Mouse (Mus musculus) CH12.LX (cell line): ENCODE data around the gene Pbrm1. TPM values are rescaled to one million over a fixed set of nuclear protein-coding genes. Genes with fewer than 3 reads are reported as not detected.

Experiments
- DNase-seq: peaks from one replicate; pipeline ENCODE4 v3.0.0-alpha.2; 2013; ENCODE audit errors: extremely low read depth
- H3K27ac ChIP-seq: 2 replicates; pipeline ENCODE4 v1.5.1; 2012; ENCODE audit warnings: low read depth, mild to moderate bottlenecking, control low read depth, moderate library complexity; ENCODE audit not compliant: insufficient read depth
- H3K27me3 ChIP-seq: replicated peaks from 2 replicates; pipeline ENCODE3; 2012; ENCODE audit warnings: inconsistent platforms
- H3K36me3 ChIP-seq, 2 experiments: replicated peaks in 1 of 2; 2 replicates each; pipeline versions ENCODE3 to v1.6.1; 2012; ENCODE audit warnings: inconsistent platforms in 1 of 2, low read length in 1 of 2, mild to moderate bottlenecking in 1 of 2, mixed read lengths in 1 of 2, moderate library complexity in 1 of 2; ENCODE audit not compliant: control insufficient read depth in 1 of 2, insufficient read depth in 1 of 2
- H3K4me1 ChIP-seq, 2 experiments: 2 replicates each; pipeline ENCODE4 v1.6.1; 2012; ENCODE audit warnings: inconsistent platforms in 1 of 2, moderate library complexity in 1 of 2; ENCODE audit not compliant: insufficient read depth in 2 of 2, control insufficient read depth in 1 of 2
- H3K4me2 ChIP-seq: 2 replicates; pipeline ENCODE4 v1.6.1; 2012; ENCODE audit warnings: low read depth, mild to moderate bottlenecking, control low read depth; ENCODE audit not compliant: poor library complexity, insufficient read depth, severe bottlenecking
- H3K4me3 ChIP-seq, 3 experiments: fragments of 150-350 bp in 1 of 3; sonication (generic) in 1 of 3; replicated peaks in 1 of 3; 2 replicates each; pipeline versions ENCODE3 to v1.5.1; 2011 to 2012; ENCODE audit warnings: low read depth in 2 of 3, low read length in 2 of 3, mild to moderate bottlenecking in 2 of 3, moderate library complexity in 2 of 3, control low read depth in 1 of 3, improper control_type of control experiment in 1 of 3, inconsistent platforms in 1 of 3, mixed read lengths in 1 of 3; ENCODE audit not compliant: poor library complexity in 1 of 3
- H3K79me2 ChIP-seq: replicated peaks from 2 replicates; pipeline ENCODE4 v1.6.1; 2012; ENCODE audit warnings: mild to moderate bottlenecking, moderate library complexity; ENCODE audit not compliant: control insufficient read depth, poor library complexity, insufficient read depth, severe bottlenecking; ENCODE audit errors: extremely low read depth
- H3K9ac ChIP-seq: 2 replicates; pipeline ENCODE4 v1.6.1; 2012; ENCODE audit warnings: low read depth, mild to moderate bottlenecking, control low read depth, moderate library complexity; ENCODE audit not compliant: insufficient read depth
- H3K9me3 ChIP-seq: replicated peaks from 2 replicates; pipeline ENCODE3; 2012; ENCODE audit warnings: low read length, inconsistent platforms, mixed read lengths
- BHLHE40 ChIP-seq: IDR thresholded peaks from 2 replicates; pipeline ENCODE4 v1.6.1; 2011; ENCODE audit warnings: mild to moderate bottlenecking, low read depth, low read length, improper control_type of control experiment
- E2F4 ChIP-seq: IDR thresholded peaks from 2 replicates; pipeline ENCODE4 v1.6.1; 2011; ENCODE audit warnings: low read depth, low read length, improper control_type of control experiment; ENCODE audit not compliant: insufficient replicate concordance
- ELF1 ChIP-seq: IDR thresholded peaks from 2 replicates; pipeline ENCODE4 v1.6.1; 2014; ENCODE audit warnings: low read depth, mild to moderate bottlenecking, inconsistent platforms, low read length, improper control_type of control experiment
- EP300 ChIP-seq: IDR thresholded peaks from 2 replicates; pipeline ENCODE4 v1.6.1; 2011; ENCODE audit warnings: low read length, improper control_type of control experiment
- ETS1 ChIP-seq: conservative IDR thresholded peaks from 2 replicates; pipeline ENCODE4 v1.6.1; 2012; ENCODE audit warnings: low read depth, mild to moderate bottlenecking, inconsistent platforms, low read length, improper control_type of control experiment, moderate library complexity
- GABPA ChIP-seq: IDR thresholded peaks from 2 replicates; pipeline ENCODE4 v1.6.1; 2012; ENCODE audit warnings: low read depth, low read length, improper control_type of control experiment, inconsistent platforms; ENCODE audit not compliant: insufficient replicate concordance
- KAT2A ChIP-seq: IDR thresholded peaks from 2 replicates; pipeline ENCODE4 v1.6.1; 2012; ENCODE audit warnings: low read length, improper control_type of control experiment, inconsistent platforms; ENCODE audit not compliant: insufficient replicate concordance
- MAFK ChIP-seq: IDR thresholded peaks from 2 replicates; pipeline ENCODE4 v1.6.1; 2011; ENCODE audit warnings: low read length, improper control_type of control experiment; ENCODE audit not compliant: insufficient replicate concordance
- MEF2A ChIP-seq: IDR thresholded peaks from 2 replicates; pipeline ENCODE4 v1.6.1; 2014; ENCODE audit warnings: low read depth, mild to moderate bottlenecking, inconsistent platforms, low read length, improper control_type of control experiment, borderline replicate concordance
- MXI1 ChIP-seq: IDR thresholded peaks from 2 replicates; pipeline ENCODE4 v1.6.1; 2011; ENCODE audit warnings: mild to moderate bottlenecking, low read depth, low read length, improper control_type of control experiment
- NELFE ChIP-seq: IDR thresholded peaks from 2 replicates; pipeline ENCODE4 v1.6.1; 2011; ENCODE audit warnings: low read depth, low read length, improper control_type of control experiment
- PAX5 ChIP-seq: IDR thresholded peaks from 2 replicates; pipeline ENCODE4 v1.6.1; 2012; ENCODE audit warnings: low read length, inconsistent platforms, mixed read lengths
- POLR2A ChIP-seq: IDR thresholded peaks from 2 replicates; pipeline ENCODE4 v1.6.1; 2011; ENCODE audit warnings: low read depth, mild to moderate bottlenecking, improper control_type of control experiment, low read length
- POLR2AphosphoS2 ChIP-seq: IDR thresholded peaks from 2 replicates; pipeline ENCODE4 v1.6.1; 2011; ENCODE audit warnings: low read depth, low read length, improper control_type of control experiment
- RCOR1 ChIP-seq: conservative IDR thresholded peaks from 2 replicates; pipeline ENCODE4 v1.6.1; 2012; ENCODE audit warnings: low read depth, mild to moderate bottlenecking, inconsistent platforms, low read length, improper control_type of control experiment
- SMC3 ChIP-seq: IDR thresholded peaks from 2 replicates; pipeline ENCODE4 v1.6.1; 2011; ENCODE audit warnings: low read depth, low read length, improper control_type of control experiment
- TBP ChIP-seq: conservative IDR thresholded peaks from 2 replicates; pipeline ENCODE4 v1.6.1; 2011; ENCODE audit warnings: low read depth, low read length, improper control_type of control experiment
- USF2 ChIP-seq: conservative IDR thresholded peaks from 2 replicates; pipeline ENCODE4 v1.6.1; 2011; ENCODE audit warnings: low read depth, low read length, improper control_type of control experiment
- ZC3H11A ChIP-seq: IDR thresholded peaks from 2 replicates; pipeline ENCODE4 v1.6.1; 2012; ENCODE audit warnings: low read depth, mild to moderate bottlenecking, inconsistent platforms, low read length, improper control_type of control experiment
- ZKSCAN1 ChIP-seq: IDR thresholded peaks from 2 replicates; pipeline ENCODE4 v1.6.1; 2012; ENCODE audit warnings: low read depth, inconsistent platforms, low read length, improper control_type of control experiment, borderline replicate concordance
- ZMIZ1 ChIP-seq: IDR thresholded peaks from 2 replicates; pipeline ENCODE4 v1.6.1; 2012; ENCODE audit warnings: low read depth, mild to moderate bottlenecking, inconsistent platforms, low read length, improper control_type of control experiment
- ZNF384 ChIP-seq: IDR thresholded peaks from 2 replicates; pipeline ENCODE4 v1.6.1; 2012; ENCODE audit warnings: low read depth, low read length, improper control_type of control experiment, inconsistent platforms
- dilution Hi-C: fragments of 300-500 bp; cut with MboI; formaldehyde crosslinking; loops from 2 replicates; pipeline ENCODE4 v1.14.3; 2020; ENCODE audit warnings: low sequenced_read_pairs; ENCODE audit not compliant: extremely low pct_unique_long_range_greater_than_20kb, extremely low pct_ligation_motif_present
- in situ Hi-C: fragments of 300-500 bp; cut with MboI; formaldehyde crosslinking; loops from 3 replicates; pipeline ENCODE4 v1.14.3; 2019; ENCODE audit warnings: low sequenced_read_pairs, low pct_ligation_motif_present, low pct_unique_long_range_greater_than_20kb, mixed read lengths
- polyA plus RNA-seq: library from polyadenylated mRNA; unstranded; fragments of >175 nt; gene quantifications from 2 replicates; pipeline ENCODE4 v1.2.1, GENCODE M21; 2012; ENCODE audit warnings: low read depth; ENCODE audit not compliant: insufficient read length
- total RNA-seq, 2 experiments: library from RNA; depleted of rRNA; stranded (reverse); fragments of 300-350 nt in 1 of 2; fragments of >200 nt in 1 of 2; gene quantifications; 2 replicates each; pipeline ENCODE4 v1.2.3; 2012 to 2014

Pbrm1 gene
- total and polyA plus RNA-seq, 3 experiments, result 20.4 to 28.8 (median 22.6) TPM

DNA sequence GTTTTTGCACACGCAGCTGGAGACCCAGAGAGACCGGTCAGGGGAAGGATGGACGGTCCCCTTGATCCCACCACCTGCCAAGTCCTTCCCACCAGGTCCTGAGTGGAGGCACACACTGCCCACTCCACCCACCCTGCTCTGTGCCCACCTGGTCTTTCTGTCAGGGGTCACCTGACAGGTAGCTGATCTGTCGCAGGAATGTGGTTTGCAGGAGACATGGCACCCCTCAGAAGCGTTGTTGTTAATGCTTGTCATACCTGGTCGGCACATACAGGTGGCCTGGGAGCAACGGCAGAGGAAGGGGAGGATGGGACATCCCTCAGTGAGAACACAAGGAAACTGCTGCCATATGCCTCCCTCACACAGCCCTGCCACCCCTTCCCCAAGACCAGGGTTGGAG is 142.3 kb downstream of the Pbrm1 start:
- dilution Hi-C loops (no loop called here), in situ Hi-C loops (no loop called here)
- no peaks in the 10 kb centered on the region for H3K27me3 ChIP-seq
- H3K27ac ChIP-seq, result no peak overlapping the region
- H3K9ac ChIP-seq, result no peak overlapping the region
- peaks cover 0 to 22% of the 10 kb centered on the region in 2 experiments for H3K36me3 ChIP-seq
- H3K4me1 ChIP-seq, result peaks cover 23 to 59% of the 10 kb centered on the region in 2 experiments
- no peak overlapping the region for H3K4me2 ChIP-seq
- no peak for DNase-seq
- H3K79me2 ChIP-seq, result no peaks in the 10 kb centered on the region
- TF ChIP-seq E2F4 (no peak), ZC3H11A (no peak), ETS1 (no peak), ZNF384 (no peak), PAX5 (no peak), KAT2A (no peak), POLR2A (no peak)
- no peaks in the 10 kb centered on the region for H3K9me3 ChIP-seq
- no peak overlapping the region for H3K4me3 ChIP-seq

DNA sequence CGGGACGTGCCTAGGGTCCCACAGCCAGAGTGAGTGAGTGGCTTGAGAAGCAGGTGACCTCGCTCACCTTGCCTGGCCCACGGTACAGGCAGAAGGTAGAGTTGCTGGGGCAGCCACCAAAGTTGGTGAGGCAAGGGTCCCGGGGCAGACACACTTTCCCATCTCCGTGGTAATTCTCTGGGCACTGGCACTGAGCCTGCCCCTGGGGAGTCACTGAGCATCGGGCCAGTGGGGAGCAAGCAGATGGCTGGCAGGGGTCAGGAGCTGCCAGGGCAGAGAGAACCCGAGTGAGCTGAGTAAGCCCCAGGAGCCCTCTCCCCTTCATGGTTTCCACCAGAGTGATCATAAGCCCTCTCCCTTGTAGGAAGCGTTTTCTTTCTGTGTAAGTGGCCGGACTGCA is 142.7 kb downstream of the Pbrm1 start:
- DNase-seq, result no peak
- no peaks in the 10 kb centered on the region for H3K9me3 ChIP-seq
- H3K9ac ChIP-seq, result no peak overlapping the region
- no peak overlapping the region for H3K4me2 ChIP-seq
- TF ChIP-seq ZKSCAN1 (no peak), BHLHE40 (no peak), USF2 (no peak), MXI1 (no peak), E2F4 (no peak), KAT2A (no peak), ZMIZ1 (no peak), POLR2AphosphoS2 (no peak), ZC3H11A (no peak), GABPA (no peak), EP300 (no peak), SMC3 (no peak), MEF2A (no peak), RCOR1 (no peak), TBP (no peak), MAFK (no peak), ZNF384 (no peak), ELF1 (no peak), NELFE (no peak)
- in situ Hi-C loops, result no loop called here
- peaks cover 0 to 20% of the 10 kb centered on the region in 2 experiments for H3K36me3 ChIP-seq
- dilution Hi-C loops, result no loop called here
- no peaks in the 10 kb centered on the region for H3K27me3 ChIP-seq
- no peak overlapping the region for H3K4me3 ChIP-seq
- no peaks in the 10 kb centered on the region for H3K79me2 ChIP-seq
- peaks cover 26 to 63% of the 10 kb centered on the region in 2 experiments for H3K4me1 ChIP-seq
- H3K27ac ChIP-seq, result no peak overlapping the region
